8 mouse cellular contexts compared by ENCODE assay signal in the genomic region with DNA sequence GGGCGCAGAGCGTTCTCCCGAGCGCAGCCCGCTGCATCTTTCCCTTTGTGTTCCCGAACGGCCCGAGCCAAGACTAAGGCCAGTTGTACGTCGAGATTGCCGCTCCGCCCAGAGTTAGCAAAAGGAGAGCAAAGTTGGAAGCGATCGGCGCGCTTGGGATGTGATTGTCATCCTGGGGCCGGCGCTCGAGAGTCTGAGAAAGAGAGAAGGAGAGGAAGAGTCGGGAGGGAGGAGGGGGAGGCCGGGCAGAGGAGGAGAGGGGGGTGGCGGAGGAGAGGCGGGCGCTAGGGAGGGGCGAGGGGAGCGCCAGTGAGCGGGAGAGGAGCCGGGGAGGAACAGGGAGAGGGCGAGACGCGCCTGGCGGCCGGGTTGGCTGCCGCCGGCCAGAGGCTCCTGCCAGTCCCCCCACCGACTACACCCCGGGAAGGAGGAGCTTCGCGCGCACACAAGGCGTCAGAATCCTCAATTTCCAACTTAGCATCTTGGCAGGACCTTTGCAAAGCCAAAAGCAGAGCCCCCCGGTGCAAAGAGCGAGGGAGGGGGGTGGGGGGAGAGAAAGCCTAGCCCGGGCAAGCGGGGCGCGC. TPM values are rescaled to one million over a fixed set of nuclear protein-coding genes. Genes with fewer than 3 reads are reported as not detected.
DNase-seq lines count a peak whose midpoint lies in the region; ATAC-seq and TF ChIP-seq lines count a peak whose summit lies in the region.

A gene (plus strand): TSS at position 228 of the 584 bp plus-strand sequence.

- peaks cover 20% of the 10 kb centered on the region for H3K4me1 ChIP-seq in intestine, embryonic 16.5 days (ENCODE audit: control insufficient read depth, insufficient read depth, low read length)
- H3K4me1 ChIP-seq in liver, postnatal 0 days (ENCODE audit: insufficient read depth), result peaks cover 27% of the 10 kb centered on the region
- H3K4me1 ChIP-seq in olfactory bulb, adult 2 months (ENCODE audit: control insufficient read depth, insufficient read depth, low read length), result peaks cover 19% of the 10 kb centered on the region

- no peak for TF ChIP-seq CTCF in liver, postnatal 0 days (IDR thresholded peaks at IDR 0.05; ENCODE audit: low read depth)
- no peak for TF ChIP-seq CTCF in olfactory bulb, adult 2 months (IDR thresholded peaks at IDR 0.05; ENCODE audit: insufficient read depth, low read depth, low read length)

- H3K36me3 ChIP-seq in intestine, embryonic 16.5 days (ENCODE audit: control insufficient read depth, insufficient read depth, low read length), result no peaks in the 10 kb centered on the region
- no peaks in the 10 kb centered on the region for H3K36me3 ChIP-seq in liver, postnatal 0 days (replicated peaks; ENCODE audit: insufficient read depth, low read length)

- no peak for TF ChIP-seq POLR2A in olfactory bulb, adult 2 months (IDR thresholded peaks at IDR 0.05; ENCODE audit: insufficient read depth, low read depth, low read length)

- TF ChIP-seq EP300 in liver, postnatal 0 days (IDR thresholded peaks at IDR 0.05; ENCODE audit: low read depth), result no peak

- H3K27ac ChIP-seq in intestine, embryonic 16.5 days (ENCODE audit: low read length), result no peak within 1 kb of the TSS
- no peak within 1 kb of the TSS for H3K27ac ChIP-seq in liver, postnatal 0 days (ENCODE audit: low read depth)
- H3K27ac ChIP-seq in olfactory bulb, adult 2 months (ENCODE audit: insufficient read depth, low read depth, low read length), result no peak within 1 kb of the TSS

- peaks cover 74% of the 10 kb centered on the region for H3K27me3 ChIP-seq in intestine, embryonic 16.5 days (replicated peaks; ENCODE audit: control insufficient read depth, insufficient read depth, low read length)
- peaks cover 72% of the 10 kb centered on the region for H3K27me3 ChIP-seq in liver, postnatal 0 days (ENCODE audit: insufficient read depth, low read length)

- peak within 1 kb of the TSS; percentile 94 for H3K4me2 ChIP-seq in intestine, embryonic 16.5 days (ENCODE audit: low read depth, low read length)
- H3K4me2 ChIP-seq in liver, postnatal 0 days (ENCODE audit: low read depth, low read length), result peak within 1 kb of the TSS; percentile 89

- peak; percentile 32 for DNase-seq in thymus, postnatal 14 days
- no peak for DNase-seq in thymus, postnatal 36 days
- DNase-seq in cerebellum, postnatal 4 days (ENCODE audit: low spot score in 2 of 2), result peak; percentile 54 to 75
- peak; percentile 31 for DNase-seq in liver, postnatal 0 days
- no peak for DNase-seq in frontal cortex, postnatal 25 days (ENCODE audit: low spot score in 2 of 2)

- H3K4me3 ChIP-seq in intestine, embryonic 16.5 days (ENCODE audit: low read length), result peak within 1 kb of the TSS; percentile 70
- H3K4me3 ChIP-seq in liver, postnatal 0 days (ENCODE audit: low read depth, low read length), result peak within 1 kb of the TSS; percentile 85
- H3K4me3 ChIP-seq in olfactory bulb, adult 2 months (ENCODE audit: insufficient read depth, low read depth, low read length), result peak within 1 kb of the TSS; percentile 49

- under 1% methylated on average over 46 of the region's 47 CpGs for WGBS in intestine, embryonic 16.5 days
- WGBS in liver, postnatal 0 days (ENCODE audit: insufficient replicate concordance), result under 1% methylated on average over 33 of the region's 47 CpGs
- under 1% methylated on average over 43 of the region's 47 CpGs for WGBS in olfactory bulb, adult 2 months

- ATAC-seq in granulocyte monocyte progenitor cell, adult 5-6 weeks (replicated peaks; ENCODE audit: poor library complexity, severe bottlenecking), result peak; percentile 5; the same call in 1 of the 2 replicates
- ATAC-seq in intestine, embryonic 16.5 days, result no peak
- ATAC-seq in liver, postnatal 0 days, result no peak

- H3K9me3 ChIP-seq in intestine, embryonic 16.5 days (ENCODE audit: control insufficient read depth, low read length), result no peaks in the 10 kb centered on the region
- H3K9me3 ChIP-seq in liver, postnatal 0 days (ENCODE audit: low read length), result no peaks in the 10 kb centered on the region

- no peak within 1 kb of the TSS for H3K9ac ChIP-seq in intestine, embryonic 16.5 days (ENCODE audit: low read depth, low read length)
- no peak within 1 kb of the TSS for H3K9ac ChIP-seq in liver, postnatal 0 days (replicated peaks)

RNA-seq across cellular contexts. Expression of the gene that starts here (rescaled TPM):
- not detected in 2 replicates for total RNA-seq in granulocyte monocyte progenitor cell, adult 5-6 weeks (2014; fragmentation: Nextera tagmentation)
- total RNA-seq in granulocyte monocyte progenitor cell, adult 5-6 weeks (2017), result not detected in 2 replicates
- polyA plus RNA-seq in intestine, embryonic 16.5 days (2015; fragmentation: Nextera tagmentation; extraction: Ambion mirVana), result not detected in 2 replicates
- not detected in 2 replicates for polyA plus RNA-seq in liver, postnatal 0 days (2015; fragmentation: Nextera tagmentation; extraction: Ambion mirVana)
- polyA plus RNA-seq in olfactory bulb, adult 2 months (2012; ENCODE audit: insufficient read depth, insufficient read length, low replicate concordance, missing spikeins), result not detected in 2 replicates

Comparison
In these comparisons a context has a peak if more than half of its experiments do, and no peak if none do; other contexts are left out.
1. DNase-seq: peak in thymus, postnatal 14 days (single experiment) and cerebellum, postnatal 4 days (2 of 2); none in thymus, postnatal 36 days (0 of 2) and frontal cortex, postnatal 25 days (0 of 2).
2. Peak in ATAC-seq in granulocyte monocyte progenitor cell, adult 5-6 weeks; RNA of the gene not detected or under 1 TPM.
3. Peak in DNase-seq, H3K4me3 ChIP-seq and H3K4me2 ChIP-seq in liver, postnatal 0 days; RNA of the gene not detected or under 1 TPM.
4. Peak in every context shown above with its lines, with median percentiles within 50 percentile points of each other: H3K4me3 ChIP-seq.